Mouse (Mus musculus): Measurements from ENCODE around the gene Vps16. TPM values are rescaled to one million over a fixed set of nuclear protein-coding genes. Genes with fewer than 3 reads are reported as not detected.

The Vps16 gene
- polyA plus RNA-seq, 1 experiment from 2014 or later: 105 TPM

GRCm38 (mm10) chr2:130397186-130397985, 26.8 kb upstream of the Vps16 start, which contains the start of gene Cpxm1:
Gene Cpxm1, minus strand, starts transcription at chr2:130397574.
- ATAC-seq: peak; percentile 85
- H3K4me3 ChIP-seq (ENCODE audit: low read length): peak within 1 kb of the TSS; percentile 58
- peak within 1 kb of the TSS; percentile 99 for H3K4me2 ChIP-seq (ENCODE audit: low read length)
- peaks cover 14% of the 10 kb centered on the region for H3K4me1 ChIP-seq (ENCODE audit: control insufficient read depth, insufficient read depth, low read depth, low read length)
- peaks cover 8% of the 10 kb centered on the region for H3K27me3 ChIP-seq (replicated peaks; ENCODE audit: control insufficient read depth, insufficient read depth, low read length)
- H3K9ac ChIP-seq (ENCODE audit: low read depth, low read length): peak within 1 kb of the TSS; percentile 80
- WGBS: 2% methylated on average over 37 of the region's 53 CpGs
- H3K27ac ChIP-seq (ENCODE audit: low read depth, low read length): 0 out of 2 replicates have a peak within 1 kb of the TSS, but pooled peaks have one; percentile 44
- H3K9me3 ChIP-seq (ENCODE audit: control insufficient read depth, low read length): no peaks in the 10 kb centered on the region
- H3K36me3 ChIP-seq (ENCODE audit: control insufficient read depth, insufficient read depth, low read length): no peaks in the 10 kb centered on the region

- peak overlapping the region; percentile 27; the same call in 1 of the 2 replicates for H3K9ac ChIP-seq (ENCODE audit: low read depth, low read length)
These were observed 26.0 kb upstream of the Vps16 start for GRCm38 (mm10) chr2:130398091-130398490.

GRCm38 (mm10) chr2:130400046-130400445, 24.1 kb upstream of the Vps16 start:
- Histone ChIP-seq H3K36me3 (ENCODE audit: control insufficient read depth, insufficient read depth, low read length) (no peaks in the 10 kb centered on the region), H3K4me1 (ENCODE audit: control insufficient read depth, insufficient read depth, low read depth, low read length) (peaks cover 14% of the 10 kb centered on the region), H3K4me2 (ENCODE audit: low read length) (no peak overlapping the region), H3K9me3 (ENCODE audit: control insufficient read depth, low read length) (no peaks in the 10 kb centered on the region), H3K27me3 (replicated peaks; ENCODE audit: control insufficient read depth, insufficient read depth, low read length) (peaks cover 8% of the 10 kb centered on the region), H3K9ac (ENCODE audit: low read depth, low read length) (no peak overlapping the region), H3K4me3 (ENCODE audit: low read length) (no peak overlapping the region), H3K27ac (ENCODE audit: low read depth, low read length) (no peak overlapping the region)
- ATAC-seq: no peak
- 93% methylated on average over 1 of the region's 1 CpGs for WGBS

More at GRCm38 (mm10) chr2:130398091-130398490, 26.0 kb upstream of the Vps16 start:
- Histone ChIP-seq H3K4me2 (ENCODE audit: low read length) (peak overlapping the region; percentile 99), H3K27ac (ENCODE audit: low read depth, low read length) (no peak overlapping the region), H3K4me3 (ENCODE audit: low read length) (peak overlapping the region; percentile 58), H3K36me3 (ENCODE audit: control insufficient read depth, insufficient read depth, low read length) (no peaks in the 10 kb centered on the region), H3K4me1 (ENCODE audit: control insufficient read depth, insufficient read depth, low read depth, low read length) (peaks cover 14% of the 10 kb centered on the region), H3K9me3 (ENCODE audit: control insufficient read depth, low read length) (no peaks in the 10 kb centered on the region), H3K27me3 (replicated peaks; ENCODE audit: control insufficient read depth, insufficient read depth, low read length) (peaks cover 8% of the 10 kb centered on the region)
- no peak for ATAC-seq
- 13% methylated on average over 14 of the region's 14 CpGs for WGBS

- no peak overlapping the region for H3K4me2 ChIP-seq (ENCODE audit: low read length)
These were observed 22.2 kb upstream of the Vps16 start for GRCm38 (mm10) chr2:130401891-130402290.

GRCm38 (mm10) chr2:130404939-130405338, 19.2 kb upstream of the Vps16 start, which contains the start of the genes Gm28372 and 1700020A23Rik:
Gene Gm28372, plus strand, starts transcription at chr2:130405239.
Gene 1700020A23Rik, plus strand, starts transcription at chr2:130405259.
- 97% methylated on average over 1 of the region's 1 CpGs for WGBS

More at GRCm38 (mm10) chr2:130401891-130402290, 22.2 kb upstream of the Vps16 start:
- H3K27me3 ChIP-seq (replicated peaks; ENCODE audit: control insufficient read depth, insufficient read depth, low read length): peaks cover 8% of the 10 kb centered on the region
- H3K9ac ChIP-seq (ENCODE audit: low read depth, low read length): no peak overlapping the region
- peaks cover 11% of the 10 kb centered on the region for H3K4me1 ChIP-seq (ENCODE audit: control insufficient read depth, insufficient read depth, low read depth, low read length)
- 81% methylated on average over 4 of the region's 4 CpGs for WGBS
- H3K4me3 ChIP-seq (ENCODE audit: low read length): no peak overlapping the region
- no peak overlapping the region for H3K27ac ChIP-seq (ENCODE audit: low read depth, low read length)
- H3K9me3 ChIP-seq (ENCODE audit: control insufficient read depth, low read length): no peaks in the 10 kb centered on the region
- no peak for ATAC-seq
- H3K36me3 ChIP-seq (ENCODE audit: control insufficient read depth, insufficient read depth, low read length): no peaks in the 10 kb centered on the region

GRCm38 (mm10) chr2:130406178-130406577, 18.0 kb upstream of the Vps16 start, which contains the start of gene Tmem239:
Gene Tmem239, plus strand, starts transcription at chr2:130406478.
- H3K27ac ChIP-seq (ENCODE audit: low read depth, low read length): no peak within 1 kb of the TSS
- no peak for ATAC-seq
- H3K27me3 ChIP-seq (replicated peaks; ENCODE audit: control insufficient read depth, insufficient read depth, low read length): no peaks in the 10 kb centered on the region
- H3K4me2 ChIP-seq (ENCODE audit: low read length): no peak within 1 kb of the TSS
- H3K4me3 ChIP-seq (ENCODE audit: low read length): no peak within 1 kb of the TSS
- WGBS: 86% methylated on average over 2 of the region's 2 CpGs
- H3K4me1 ChIP-seq (ENCODE audit: control insufficient read depth, insufficient read depth, low read depth, low read length): no peaks in the 10 kb centered on the region
- no peak within 1 kb of the TSS for H3K9ac ChIP-seq (ENCODE audit: low read depth, low read length)
- H3K36me3 ChIP-seq (ENCODE audit: control insufficient read depth, insufficient read depth, low read length): no peaks in the 10 kb centered on the region
- H3K9me3 ChIP-seq (ENCODE audit: control insufficient read depth, low read length): no peaks in the 10 kb centered on the region

More at GRCm38 (mm10) chr2:130404939-130405338, 19.2 kb upstream of the Vps16 start, which contains the start of the genes Gm28372 and 1700020A23Rik:
- no peak for ATAC-seq
- H3K4me3 ChIP-seq (ENCODE audit: low read length): no peak within 1 kb of the TSS
- no peak within 1 kb of the TSS for H3K9ac ChIP-seq (ENCODE audit: low read depth, low read length)
- no peak within 1 kb of the TSS for H3K4me2 ChIP-seq (ENCODE audit: low read length)
- H3K27ac ChIP-seq (ENCODE audit: low read depth, low read length): no peak within 1 kb of the TSS
- H3K9me3 ChIP-seq (ENCODE audit: control insufficient read depth, low read length): no peaks in the 10 kb centered on the region
- H3K36me3 ChIP-seq (ENCODE audit: control insufficient read depth, insufficient read depth, low read length): no peaks in the 10 kb centered on the region
- no peaks in the 10 kb centered on the region for H3K27me3 ChIP-seq (replicated peaks; ENCODE audit: control insufficient read depth, insufficient read depth, low read length)
- H3K4me1 ChIP-seq (ENCODE audit: control insufficient read depth, insufficient read depth, low read depth, low read length): no peaks in the 10 kb centered on the region

GRCm38 (mm10) chr2:130408194-130408593, 15.9 kb upstream of the Vps16 start:
- H3K9me3 ChIP-seq (ENCODE audit: control insufficient read depth, low read length): no peaks in the 10 kb centered on the region
- no peaks in the 10 kb centered on the region for H3K4me1 ChIP-seq (ENCODE audit: control insufficient read depth, insufficient read depth, low read depth, low read length)
- no peak for ATAC-seq
- no peak overlapping the region for H3K9ac ChIP-seq (ENCODE audit: low read depth, low read length)
- H3K27ac ChIP-seq (ENCODE audit: low read depth, low read length): no peak overlapping the region
- H3K27me3 ChIP-seq (replicated peaks; ENCODE audit: control insufficient read depth, insufficient read depth, low read length): no peaks in the 10 kb centered on the region
- H3K4me3 ChIP-seq (ENCODE audit: low read length): no peak overlapping the region
- H3K36me3 ChIP-seq (ENCODE audit: control insufficient read depth, insufficient read depth, low read length): no peaks in the 10 kb centered on the region
- H3K4me2 ChIP-seq (ENCODE audit: low read length): no peak overlapping the region
- 20% methylated on average over 6 of the region's 6 CpGs for WGBS

GRCm38 (mm10) chr2:130411558-130412495, 12.3 kb upstream of the Vps16 start:
- H3K36me3 ChIP-seq (ENCODE audit: control insufficient read depth, insufficient read depth, low read length): no peaks in the 10 kb centered on the region
- no peak overlapping the region for H3K27ac ChIP-seq (ENCODE audit: low read depth, low read length)
- H3K4me3 ChIP-seq (ENCODE audit: low read length): no peak overlapping the region
- no peaks in the 10 kb centered on the region for H3K27me3 ChIP-seq (replicated peaks; ENCODE audit: control insufficient read depth, insufficient read depth, low read length)
- WGBS: 43% methylated on average over 16 of the region's 16 CpGs
- H3K9ac ChIP-seq (ENCODE audit: low read depth, low read length): no peak overlapping the region
- ATAC-seq: peak; percentile 74
- no peaks in the 10 kb centered on the region for H3K9me3 ChIP-seq (ENCODE audit: control insufficient read depth, low read length)
- no peaks in the 10 kb centered on the region for H3K4me1 ChIP-seq (ENCODE audit: control insufficient read depth, insufficient read depth, low read depth, low read length)
- H3K4me2 ChIP-seq (ENCODE audit: low read length): no peak overlapping the region
